Mouse (Mus musculus) ES-E14 (cell line): ENCODE results near the gene Eya4. TPM values are rescaled to one million over a fixed set of nuclear protein-coding genes. Genes with fewer than 3 reads are reported as not detected.

Experiments used
- DNase-seq: peaks from one replicate; pipeline ENCODE4 v3.0.0-alpha.2; 2013; ENCODE audit warnings: low read depth, low spot score
- H3K27ac ChIP-seq: 2 replicates; pipeline ENCODE4 v1.5.1; 2012; ENCODE audit warnings: low read depth, mild to moderate bottlenecking, low read length, moderate library complexity, mixed read lengths; ENCODE audit not compliant: poor library complexity, insufficient read depth, severe bottlenecking
- H3K36me3 ChIP-seq: 2 replicates; pipeline ENCODE4 v1.6.1; 2012; ENCODE audit warnings: mild to moderate bottlenecking, low read length, moderate library complexity, mixed read lengths; ENCODE audit not compliant: control insufficient read depth, poor library complexity, insufficient read depth, severe bottlenecking
- H3K4me1 ChIP-seq, 2 experiments: fragments of 150-350 bp in 1 of 2; sonication (generic) in 1 of 2; 2 replicates each; pipeline ENCODE4 v1.6.1; 2012; ENCODE audit warnings: low read length in 2 of 2, mild to moderate bottlenecking in 1 of 2, mixed read lengths in 1 of 2; ENCODE audit not compliant: control insufficient read depth in 2 of 2, insufficient read depth in 2 of 2, poor library complexity in 1 of 2
- H3K4me3 ChIP-seq, 2 experiments: fragments of 150-350 bp in 1 of 2; sonication (generic) in 1 of 2; 2 replicates each; pipeline ENCODE4 v1.5.1; 2012; ENCODE audit warnings: low read length in 2 of 2, low read depth in 1 of 2, mild to moderate bottlenecking in 1 of 2, mixed read lengths in 1 of 2; ENCODE audit not compliant: insufficient read depth in 1 of 2, poor library complexity in 1 of 2, severe bottlenecking in 1 of 2
- H3K9ac ChIP-seq: 2 replicates; pipeline ENCODE4 v1.6.1; 2012; ENCODE audit warnings: low read depth, mild to moderate bottlenecking, low read length, mixed read lengths; ENCODE audit not compliant: poor library complexity, insufficient read depth, severe bottlenecking
- H3K9me3 ChIP-seq: fragments of 150-350 bp; sonication (generic); 2 replicates; pipeline ENCODE4 v1.6.1; 2012; ENCODE audit warnings: low read depth, mild to moderate bottlenecking, low read length; ENCODE audit not compliant: control insufficient read depth, insufficient read depth
- CHD2 ChIP-seq: IDR thresholded peaks from 2 replicates; pipeline ENCODE4 v1.6.1; 2014; ENCODE audit warnings: mild to moderate bottlenecking, low read depth, low read length, inconsistent platforms
- HCFC1 ChIP-seq: IDR thresholded peaks from 2 replicates; pipeline ENCODE4 v1.6.1; 2012; ENCODE audit warnings: low read length, inconsistent platforms, borderline replicate concordance; ENCODE audit not compliant: insufficient read depth
- MAFK ChIP-seq: IDR thresholded peaks from 2 replicates; pipeline ENCODE4 v1.6.1; 2014; ENCODE audit warnings: mild to moderate bottlenecking, low read depth, low read length, inconsistent platforms; ENCODE audit not compliant: insufficient read depth
- ZC3H11A ChIP-seq: IDR thresholded peaks from 2 replicates; pipeline ENCODE4 v1.6.1; 2012; ENCODE audit warnings: low read depth, mild to moderate bottlenecking, inconsistent platforms, low read length, borderline replicate concordance
- ZNF384 ChIP-seq: IDR thresholded peaks from 2 replicates; pipeline ENCODE4 v1.6.1; 2012; ENCODE audit warnings: low read depth, low read length, inconsistent platforms
- in situ Hi-C, 2 experiments: fragments of 600-800 bp; cut with MboI; formaldehyde crosslinking; loops; one replicate each; pipeline ENCODE4 v1.15.1; 2025; ENCODE audit warnings: low sequenced_read_pairs in 2 of 2, inconsistent platforms in 1 of 2; ENCODE audit not compliant: unreplicated experiment in 2 of 2
- total RNA-seq: library from RNA; depleted of rRNA; stranded (reverse); fragments of 300-350 nt; gene quantifications from 2 replicates; pipeline ENCODE4 v1.2.3, GENCODE M21; 2012

The Eya4 gene
- total RNA-seq, 1 experiment: 1.5 TPM

DNA sequence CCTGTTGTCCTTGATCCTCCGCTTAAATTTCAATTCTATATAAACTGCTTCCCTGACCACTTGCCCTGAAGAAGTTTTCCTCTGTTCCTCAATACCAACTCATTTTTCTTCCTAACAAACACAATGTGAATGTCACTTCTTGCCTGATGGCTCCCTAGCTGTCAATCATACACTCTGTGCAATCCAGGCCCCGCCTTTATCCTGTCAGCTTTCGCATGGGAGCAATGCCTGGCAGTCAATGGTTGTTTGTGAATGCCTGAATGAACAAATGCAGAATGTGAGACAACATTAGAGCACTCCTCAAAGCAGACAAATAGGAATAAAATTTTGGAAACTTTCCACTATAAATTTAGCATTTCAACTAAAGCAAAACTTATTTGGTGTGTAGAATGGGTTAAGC, 104.1 kb downstream of the Eya4 start:
- in situ Hi-C loops: no loop called here
- DNase-seq: no peak
- H3K9ac ChIP-seq: no peak overlapping the region
- H3K4me1 ChIP-seq: no peaks in the 10 kb centered on the region
- TF ChIP-seq HCFC1: no peak
- no peak for TF ChIP-seq MAFK
- no peak for TF ChIP-seq ZC3H11A
- TF ChIP-seq CHD2: no peak
- TF ChIP-seq ZNF384: no peak
- no peak overlapping the region for H3K4me3 ChIP-seq
- no peaks in the 10 kb centered on the region for H3K36me3 ChIP-seq
- no peaks in the 10 kb centered on the region for H3K9me3 ChIP-seq
- no peak overlapping the region for H3K27ac ChIP-seq

DNA sequence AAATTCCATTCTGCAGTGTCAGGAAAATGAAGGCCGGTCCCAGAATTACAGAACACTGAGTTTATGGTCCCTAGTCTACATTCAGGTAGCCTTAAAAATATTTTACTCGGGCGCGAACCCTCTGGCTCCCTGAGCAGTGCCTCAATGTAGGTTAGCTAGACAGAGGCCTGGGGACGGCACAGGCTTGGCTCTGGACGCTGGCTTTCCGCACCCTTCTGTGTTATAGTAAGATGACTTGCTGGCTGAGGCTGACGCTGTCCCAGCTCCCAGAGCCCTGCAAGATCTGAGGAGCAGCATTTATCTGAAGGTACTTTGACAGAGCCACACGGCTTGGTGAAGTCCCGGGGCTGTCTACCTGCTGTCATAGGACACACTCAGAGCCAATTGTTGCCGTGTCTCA, 113.7 kb downstream of the Eya4 start:
- TF ChIP-seq HCFC1 (no peak), CHD2 (no peak), ZC3H11A (no peak), ZNF384 (no peak), MAFK (no peak)
- DNase-seq: no peak
- Histone ChIP-seq H3K4me1 (no peaks in the 10 kb centered on the region), H3K9me3 (no peaks in the 10 kb centered on the region), H3K9ac (no peak overlapping the region), H3K4me3 (no peak overlapping the region), H3K36me3 (no peaks in the 10 kb centered on the region), H3K27ac (no peak overlapping the region)
- in situ Hi-C loops: no loop called here

DNA sequence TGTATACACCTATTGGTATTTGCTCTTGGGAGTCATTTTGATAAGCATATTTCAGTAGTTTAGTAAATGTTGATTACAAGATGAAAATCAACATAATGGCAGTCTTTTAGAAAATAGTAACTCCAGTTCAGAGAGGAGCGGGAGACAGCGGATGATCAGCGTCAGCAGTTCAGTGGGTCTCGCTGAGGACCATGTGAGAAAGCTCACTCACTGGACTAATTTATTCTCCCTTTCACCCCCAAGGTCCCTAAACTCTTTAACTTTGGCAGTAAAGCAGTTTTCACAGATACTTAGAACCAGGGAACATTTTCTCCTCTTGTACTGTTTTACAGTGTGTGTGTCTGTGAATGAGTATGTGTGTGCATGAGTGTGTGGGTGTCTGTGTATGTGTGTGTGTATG, 115.2 kb downstream of the Eya4 start:
- H3K4me1 ChIP-seq: no peaks in the 10 kb centered on the region
- H3K9me3 ChIP-seq: no peaks in the 10 kb centered on the region
- in situ Hi-C loops: no loop called here
- DNase-seq: no peak
- no peaks in the 10 kb centered on the region for H3K36me3 ChIP-seq
- H3K27ac ChIP-seq: no peak overlapping the region
- no peak overlapping the region for H3K9ac ChIP-seq
- TF ChIP-seq ZC3H11A (no peak), MAFK (no peak), CHD2 (no peak), HCFC1 (no peak), ZNF384 (no peak)
- no peak overlapping the region for H3K4me3 ChIP-seq

DNA sequence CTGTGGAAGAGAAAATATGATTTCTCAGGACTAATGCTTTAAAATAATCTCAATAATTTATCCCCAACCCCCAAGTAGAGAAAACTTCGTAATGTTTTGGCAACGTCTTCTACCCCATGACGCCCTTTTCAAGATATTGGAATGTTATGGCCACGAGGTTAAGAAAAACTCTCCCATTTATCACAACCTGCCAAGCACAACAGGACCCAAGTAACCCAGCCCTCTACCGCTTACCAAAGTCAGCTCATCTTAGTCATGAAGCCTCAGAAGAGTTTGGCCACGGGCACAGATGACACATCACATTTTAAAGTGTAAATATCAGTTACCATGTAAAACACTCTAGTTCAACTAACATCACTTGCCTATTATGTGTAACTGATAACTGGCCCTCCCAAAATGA, 117.2 kb downstream of the Eya4 start:
- Histone ChIP-seq H3K9me3 (no peaks in the 10 kb centered on the region), H3K4me1 (no peaks in the 10 kb centered on the region), H3K36me3 (no peaks in the 10 kb centered on the region), H3K27ac (no peak overlapping the region), H3K9ac (no peak overlapping the region), H3K4me3 (no peak overlapping the region)
- TF ChIP-seq HCFC1 (no peak), CHD2 (no peak), ZC3H11A (no peak), MAFK (no peak), ZNF384 (no peak)
- in situ Hi-C loops: no loop called here
- DNase-seq: no peak

DNA sequence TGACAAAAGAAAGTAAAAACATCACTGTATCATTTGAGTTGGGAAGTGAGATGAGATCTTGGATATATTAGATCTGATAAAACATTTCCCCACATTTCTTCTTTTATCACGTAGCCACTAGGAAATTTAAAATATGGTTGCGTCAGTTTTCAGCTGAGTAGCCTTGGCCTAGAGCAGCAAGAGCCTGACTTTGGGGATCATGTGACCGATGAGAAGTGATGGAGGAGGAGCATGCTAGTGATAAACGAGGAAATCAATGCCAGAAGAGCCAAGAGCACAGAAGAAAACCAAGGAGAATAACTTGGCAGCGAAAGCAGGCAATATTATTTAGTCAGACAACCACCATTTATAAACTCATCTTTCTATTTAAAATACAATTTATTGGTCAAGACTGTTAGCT, 119.7 kb downstream of the Eya4 start:
- Histone ChIP-seq H3K9ac (no peak overlapping the region), H3K9me3 (no peaks in the 10 kb centered on the region), H3K36me3 (no peaks in the 10 kb centered on the region), H3K4me1 (no peaks in the 10 kb centered on the region), H3K27ac (no peak overlapping the region), H3K4me3 (no peak overlapping the region)
- in situ Hi-C loops: no loop called here
- no peak for DNase-seq
- TF ChIP-seq ZC3H11A: no peak
- no peak for TF ChIP-seq HCFC1
- no peak for TF ChIP-seq CHD2
- TF ChIP-seq MAFK: no peak
- no peak for TF ChIP-seq ZNF384
